Mouse (Mus musculus): ENCODE results near the gene Syce2. TPM values are rescaled to one million over a fixed set of nuclear protein-coding genes. Genes with fewer than 3 reads are reported as not detected.
A peak's percentile ranks its signal among the peaks of the same experiment; 100 is the strongest.

Syce2 gene
- total RNA-seq, 2 experiments from 2014 or later = 8.7 to 11.5 TPM

- DNase-seq = no peak
Observed at GRCm38 (mm10) chr8:84844397-84845070, 27.4 kb upstream of the Syce2 start.

- DNase-seq = peak; percentile 61 to 65
Observed at GRCm38 (mm10) chr8:84845355-84846093, 26.4 kb upstream of the Syce2 start.

GRCm38 (mm10) chr8:84846094-84846721 lies 25.7 kb upstream of the Syce2 start:
- DNase-seq = no peak

GRCm38 (mm10) chr8:84846722-84847572 lies 25.0 kb upstream of the Syce2 start, which contains the start of gene Calr:
Gene Calr, minus strand, starts transcription at chr8:84846934.
- DNase-seq = peak; percentile 100

GRCm38 (mm10) chr8:84847684-84848435 lies 24.1 kb upstream of the Syce2 start:
- DNase-seq = no peak

- no peak for DNase-seq
Observed at GRCm38 (mm10) chr8:84856434-84856833, 15.5 kb upstream of the Syce2 start.

- peak; percentile 93 to 94 for DNase-seq
Observed at GRCm38 (mm10) chr8:84856864-84857441, 15.0 kb upstream of the Syce2 start, which contains the start of gene Farsa. Gene Farsa, plus strand, starts transcription at chr8:84856989.

- peak; percentile 50 to 60 for DNase-seq
Observed at GRCm38 (mm10) chr8:84872309-84872965, 526 bp downstream of the Syce2 start.

GRCm38 (mm10) chr8:84873016-84873415 lies 1.1 kb downstream of the Syce2 start:
- no peak for DNase-seq

- no peak for DNase-seq
Observed at GRCm38 (mm10) chr8:84874339-84874738, 2.4 kb downstream of the Syce2 start.

- DNase-seq = no peak
Observed at GRCm38 (mm10) chr8:84877297-84878035, 5.6 kb downstream of the Syce2 start.

GRCm38 (mm10) chr8:84878915-84879314 lies 7.0 kb downstream of the Syce2 start:
- DNase-seq = no peak

- no peak for DNase-seq
Observed at GRCm38 (mm10) chr8:84884728-84885127, 12.8 kb downstream of the Syce2 start.

GRCm38 (mm10) chr8:84888280-84888679 lies 16.4 kb downstream of the Syce2 start:
- no peak for DNase-seq

- no peak for DNase-seq
Observed at GRCm38 (mm10) chr8:84889141-84889540, 17.2 kb downstream of the Syce2 start.

GRCm38 (mm10) chr8:84892993-84893708 lies 21.2 kb downstream of the Syce2 start:
- DNase-seq = no peak

- DNase-seq = peak; percentile 92 to 93
Observed at GRCm38 (mm10) chr8:84893709-84894134, 21.8 kb downstream of the Syce2 start, which contains the start of gene Gcdh. Gene Gcdh, minus strand, starts transcription at chr8:84893921.

- no peak for DNase-seq
Observed at GRCm38 (mm10) chr8:84895963-84896362, 24.1 kb downstream of the Syce2 start.

GRCm38 (mm10) chr8:84901071-84901470 lies 29.2 kb downstream of the Syce2 start:
- no peak for DNase-seq

Measured in adrenal gland, postnatal 36 days (tissue).